Mouse (Mus musculus): ENCODE data around the gene Ndufc1. TPM values are rescaled to one million over a fixed set of nuclear protein-coding genes. Genes with fewer than 3 reads are reported as not detected.
"Not testable (repeated sequence)": the region's sequence is repeated elsewhere in the genome, so short reads cannot be mapped to it uniquely, and the experiment has no call there.

Ndufc1 gene
- polyA plus RNA-seq, 1 experiment from 2014 or later: 672 TPM

DNA sequence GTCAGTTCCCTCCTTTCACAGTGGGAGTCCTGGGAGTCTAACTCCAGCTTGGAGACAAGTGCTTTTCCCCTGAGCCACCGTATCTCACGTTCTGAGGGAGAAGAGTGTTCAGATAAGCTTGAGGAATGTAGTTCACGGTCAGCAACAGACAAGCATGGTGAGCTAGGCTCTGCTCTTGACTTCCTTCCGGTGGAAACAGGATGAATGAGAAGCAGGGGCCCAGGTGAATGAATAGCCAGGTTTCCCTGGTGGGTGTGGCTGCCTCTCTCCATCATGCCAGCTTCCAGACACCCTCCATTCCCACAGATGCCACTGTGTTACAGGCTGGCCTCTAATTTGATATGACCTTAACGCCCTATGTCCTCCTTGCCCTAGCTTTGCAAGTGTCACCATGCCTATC is 51.7 kb downstream of the Ndufc1 start:
- Histone ChIP-seq H3K27me3 (ENCODE audit: control insufficient read depth, insufficient read depth, low read length) (no peaks in the 10 kb centered on the region), H3K36me3 (ENCODE audit: control insufficient read depth, insufficient read depth, low read length) (no peaks in the 10 kb centered on the region), H3K4me1 (replicated peaks; ENCODE audit: control insufficient read depth, insufficient read depth, low read length) (peaks cover 5% of the 10 kb centered on the region), H3K27ac (ENCODE audit: low read depth, low read length) (no peak overlapping the region), H3K9ac (ENCODE audit: low read length) (no peak overlapping the region), H3K4me3 (ENCODE audit: low read depth, low read length) (no peak overlapping the region), H3K4me2 (ENCODE audit: low read depth, low read length, severe bottlenecking) (no peak overlapping the region), H3K9me3 (ENCODE audit: control insufficient read depth, low read length) (no peaks in the 10 kb centered on the region)
- WGBS: 50% methylated on average over 5 of the region's 5 CpGs
- no peak for DNase-seq (ENCODE audit: low spot score)
- ATAC-seq (replicated peaks; ENCODE audit: low FRiP score): no peak

DNA sequence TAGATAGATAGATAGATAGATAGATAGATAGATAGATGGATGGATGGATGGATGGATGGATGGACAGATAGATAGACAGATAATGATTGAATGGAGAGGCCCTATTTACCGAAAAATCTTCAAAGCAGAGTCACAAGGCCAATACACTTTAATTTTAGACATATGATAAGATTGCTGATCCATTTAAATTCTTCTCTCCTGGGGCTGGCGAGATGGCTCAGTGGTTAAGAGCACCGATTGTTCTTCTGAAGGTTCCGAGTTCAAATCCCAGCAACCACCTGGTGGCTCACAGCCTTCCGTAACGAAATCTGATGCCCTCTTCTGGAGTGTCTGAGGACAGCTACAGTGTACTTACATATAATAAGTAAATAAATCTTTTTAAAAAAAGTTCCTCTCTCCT is 53.8 kb downstream of the Ndufc1 start:
- 89% methylated on average over 6 of the region's 6 CpGs for WGBS
- H3K9ac ChIP-seq (ENCODE audit: low read length); H3K4me2 ChIP-seq (ENCODE audit: low read depth, low read length, severe bottlenecking); H3K27me3 ChIP-seq (ENCODE audit: control insufficient read depth, insufficient read depth, low read length); H3K36me3 ChIP-seq (ENCODE audit: control insufficient read depth, insufficient read depth, low read length); H3K4me1 ChIP-seq (replicated peaks; ENCODE audit: control insufficient read depth, insufficient read depth, low read length); H3K4me3 ChIP-seq (ENCODE audit: low read depth, low read length); DNase-seq (ENCODE audit: low spot score); H3K27ac ChIP-seq (ENCODE audit: low read depth, low read length); ATAC-seq (replicated peaks; ENCODE audit: low FRiP score); H3K9me3 ChIP-seq (ENCODE audit: control insufficient read depth, low read length): not testable (repeated sequence)

Other genes starting within 250 kb of the Ndufc1 start
- 14.7 and 15.2 TPM in 2 replicates for gene Noct, start 184.5 kb downstream of the Ndufc1 start, polyA plus RNA-seq (2014; fragmentation: Nextera tagmentation; extraction: Ambion mirVana)
- gene Elf2, start 68.3 kb downstream of the Ndufc1 start, polyA plus RNA-seq (2014; fragmentation: Nextera tagmentation; extraction: Ambion mirVana): 46.7 and 48.3 TPM in 2 replicates
- 5.2 and 8.4 TPM in 2 replicates for gene Mgarp, start 12.2 kb downstream of the Ndufc1 start, polyA plus RNA-seq (2014; fragmentation: Nextera tagmentation; extraction: Ambion mirVana)
- gene Naa15, start 6.2 kb upstream of the Ndufc1 start, polyA plus RNA-seq (2014; fragmentation: Nextera tagmentation; extraction: Ambion mirVana): 61.5 and 62.6 TPM in 2 replicates
- gene Rab33b, start 74.9 kb upstream of the Ndufc1 start, polyA plus RNA-seq (2014; fragmentation: Nextera tagmentation; extraction: Ambion mirVana): 14.4 and 14.8 TPM in 2 replicates
- 4.3 and 4.6 TPM in 2 replicates for gene Setd7, start 151.9 kb upstream of the Ndufc1 start, polyA plus RNA-seq (2014; fragmentation: Nextera tagmentation; extraction: Ambion mirVana)